Mouse (Mus musculus) stomach, postnatal 0 days (tissue): ENCODE measurements around the gene Cblb. TPM values are rescaled to one million over a fixed set of nuclear protein-coding genes. Genes with fewer than 3 reads are reported as not detected.

Source experiments
- ATAC-seq: fragments of 200-750 bp; cut with Nextera tagmentation; 2 replicates; pipeline ENCODE4 v1.8.0; 2017; ENCODE audit not compliant: low FRiP score, low TSS enrichment
- DNase-seq: peaks from one replicate; pipeline ENCODE4 v3.0.0-alpha.2; 2016; ENCODE audit warnings: low spot score
- H3K27ac ChIP-seq: fragments of 300-500 bp; sonication (generic); replicated peaks from 2 replicates; pipeline ENCODE4 v1.5.1; 2014; ENCODE audit warnings: mild to moderate bottlenecking, control low read depth
- H3K27me3 ChIP-seq: fragments of 300-500 bp; sonication (generic); 2 replicates; pipeline ENCODE4 v1.6.1; 2014; ENCODE audit warnings: low read length; ENCODE audit not compliant: control insufficient read depth, insufficient read depth
- H3K36me3 ChIP-seq: fragments of 300-500 bp; sonication (generic); 2 replicates; pipeline ENCODE4 v1.6.1; 2014; ENCODE audit warnings: low read length, mixed read lengths; ENCODE audit not compliant: control insufficient read depth, insufficient read depth
- H3K4me1 ChIP-seq: fragments of 300-500 bp; sonication (generic); replicated peaks from 2 replicates; pipeline ENCODE4 v1.6.1; 2014; ENCODE audit warnings: antibody characterized with exemption; ENCODE audit not compliant: control insufficient read depth, insufficient read depth
- H3K4me2 ChIP-seq: fragments of 300-500 bp; sonication (generic); replicated peaks from 2 replicates; pipeline ENCODE4 v1.6.1; 2014; ENCODE audit warnings: low read depth, mild to moderate bottlenecking, control low read depth, moderate library complexity
- H3K4me3 ChIP-seq: fragments of 300-500 bp; sonication (generic); 2 replicates; pipeline ENCODE4 v1.5.1; 2014; ENCODE audit warnings: low read depth, low read length, control low read depth
- H3K9ac ChIP-seq: fragments of 300-500 bp; sonication (generic); 2 replicates; pipeline ENCODE4 v1.6.1; 2014; ENCODE audit warnings: mild to moderate bottlenecking, low read length, control low read depth, mixed read lengths
- H3K9me3 ChIP-seq: fragments of 300-500 bp; sonication (generic); 2 replicates; pipeline ENCODE4 v1.6.1; 2016; ENCODE audit warnings: low read length; ENCODE audit not compliant: control insufficient read depth
- CTCF ChIP-seq: IDR thresholded peaks from 2 replicates; pipeline ENCODE4 v1.5.1; 2016; ENCODE audit warnings: antibody characterized with exemption, low read depth, mild to moderate bottlenecking, moderate library complexity
- EP300 ChIP-seq: optimal IDR thresholded peaks from 2 replicates; pipeline ENCODE3; 2016; ENCODE audit warnings: antibody characterized with exemption
- WGBS: fragments of 180-500 bp; shearing (Covaris S2); extraction: QIAGEN DNeasy Blood & Tissue Kit; methylation state at CpG from one replicate; pipeline ENCODE4 v1.1.7; 2014; 5-methylcytosine and 5-hydroxymethylcytosine counted together
- polyA plus RNA-seq: library from polyadenylated mRNA; unstranded; fragments of >200 nt; fragmentation: Nextera tagmentation; extraction: Ambion mirVana; gene quantifications from 2 replicates; pipeline ENCODE4 v1.2.1, GENCODE M21; 2015

Gene Cblb
- polyA plus RNA-seq, 1 experiment from 2014 or later: 4.0 TPM

GRCm38 (mm10) chr16:52051106-52051505 is 20.1 kb downstream of the Cblb start:
- DNase-seq: no peak
- WGBS: 93% methylated on average over 8 of the region's 8 CpGs
- TF ChIP-seq EP300 (no peak), CTCF (no peak)
- Histone ChIP-seq H3K9me3 (no peaks in the 10 kb centered on the region), H3K4me2 (no peak overlapping the region), H3K9ac (no peak overlapping the region), H3K4me1 (no peaks in the 10 kb centered on the region; the same call in 1 of the 2 replicates), H3K4me3 (no peak overlapping the region), H3K27ac (no peak overlapping the region), H3K36me3 (peaks cover 12% of the 10 kb centered on the region; the same call in 1 of the 2 replicates), H3K27me3 (no peaks in the 10 kb centered on the region)
- ATAC-seq: no peak

- no peak for TF ChIP-seq CTCF
- H3K36me3 ChIP-seq: peaks cover 7% of the 10 kb centered on the region; the same call in 1 of the 2 replicates
- no peak overlapping the region for H3K27ac ChIP-seq
- H3K9me3 ChIP-seq: no peaks in the 10 kb centered on the region
- H3K4me2 ChIP-seq: no peak overlapping the region
- no peak overlapping the region for H3K9ac ChIP-seq
- ATAC-seq (no peak), DNase-seq (no peak)
- no peaks in the 10 kb centered on the region; the same call in 1 of the 2 replicates for H3K4me1 ChIP-seq
- 71% methylated on average over 5 of the region's 5 CpGs for WGBS
- no peaks in the 10 kb centered on the region for H3K27me3 ChIP-seq
- no peak overlapping the region for H3K4me3 ChIP-seq
These were observed 21.7 kb downstream of the Cblb start for GRCm38 (mm10) chr16:52052734-52053133.

GRCm38 (mm10) chr16:52055236-52055635 is 24.2 kb downstream of the Cblb start:
- H3K9me3 ChIP-seq: no peaks in the 10 kb centered on the region
- no peaks in the 10 kb centered on the region for H3K36me3 ChIP-seq
- no peak overlapping the region for H3K27ac ChIP-seq
- no peaks in the 10 kb centered on the region for H3K27me3 ChIP-seq
- H3K9ac ChIP-seq: no peak overlapping the region
- no peak overlapping the region for H3K4me2 ChIP-seq
- no peak for DNase-seq
- WGBS: 66% methylated on average over 3 of the region's 3 CpGs
- ATAC-seq: no peak
- TF ChIP-seq CTCF (no peak), EP300 (no peak)
- H3K4me3 ChIP-seq: no peak overlapping the region
- H3K4me1 ChIP-seq: peaks cover 2% of the 10 kb centered on the region

DNA sequence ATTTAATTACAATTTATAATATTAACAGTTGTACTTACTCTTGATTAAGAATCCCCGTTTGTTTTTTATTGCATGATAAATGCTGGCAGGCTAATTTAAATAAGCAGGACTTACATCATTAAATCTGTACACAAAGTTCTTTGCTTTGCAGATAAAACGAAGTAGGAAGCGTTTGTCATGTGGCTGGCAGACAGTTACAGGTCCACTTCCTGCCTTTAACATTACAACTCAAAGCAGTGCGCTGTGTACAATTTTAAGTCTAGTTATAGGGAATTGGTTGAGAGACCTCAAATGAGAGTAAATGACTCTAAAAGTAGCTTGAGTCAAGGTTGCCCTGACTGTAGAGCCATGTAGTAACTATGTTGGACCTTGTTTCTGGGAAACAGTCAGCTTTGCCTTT is 25.1 kb downstream of the Cblb start:
- no peak for DNase-seq
- no peak overlapping the region for H3K9ac ChIP-seq
- H3K27me3 ChIP-seq: no peaks in the 10 kb centered on the region
- no peak overlapping the region for H3K4me2 ChIP-seq
- H3K36me3 ChIP-seq: no peaks in the 10 kb centered on the region
- no peak for ATAC-seq
- peaks cover 6% of the 10 kb centered on the region for H3K4me1 ChIP-seq
- no peak overlapping the region for H3K27ac ChIP-seq
- no peaks in the 10 kb centered on the region for H3K9me3 ChIP-seq
- TF ChIP-seq EP300 (no peak), CTCF (no peak)
- H3K4me3 ChIP-seq: no peak overlapping the region
- WGBS: 51% methylated on average over 4 of the region's 4 CpGs

DNA sequence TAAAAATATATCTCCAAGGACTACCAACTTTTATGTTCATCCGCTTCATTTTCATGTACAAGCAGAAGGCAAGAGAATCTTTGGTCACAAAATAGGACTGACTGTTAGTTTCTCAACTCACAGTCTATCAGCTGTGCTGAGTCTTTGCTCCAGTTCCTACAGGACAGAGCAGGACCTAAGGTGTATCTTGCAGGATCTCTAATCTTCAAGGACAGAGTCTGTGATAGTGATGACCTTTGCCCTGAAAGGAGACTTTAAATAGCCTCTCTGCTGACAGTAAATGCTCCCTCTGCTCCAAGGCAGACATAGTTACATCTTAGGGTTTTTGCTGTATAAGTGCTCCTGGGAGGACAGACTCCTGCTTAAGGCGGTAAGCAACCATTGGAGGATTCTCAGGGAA is 26.3 kb downstream of the Cblb start:
- DNase-seq (no peak), ATAC-seq (no peak)
- WGBS: 89% methylated on average over 2 of the region's 2 CpGs
- Histone ChIP-seq H3K4me2 (no peak overlapping the region), H3K4me1 (peaks cover 13% of the 10 kb centered on the region), H3K9me3 (no peaks in the 10 kb centered on the region), H3K27ac (no peak overlapping the region), H3K9ac (no peak overlapping the region), H3K4me3 (no peak overlapping the region), H3K27me3 (no peaks in the 10 kb centered on the region), H3K36me3 (no peaks in the 10 kb centered on the region)
- no peak for TF ChIP-seq CTCF
- TF ChIP-seq EP300: no peak

- H3K4me2 ChIP-seq: no peak overlapping the region
- H3K27ac ChIP-seq: no peak overlapping the region
- H3K4me1 ChIP-seq: peaks cover 13% of the 10 kb centered on the region
- H3K9ac ChIP-seq: no peak overlapping the region
- no peak overlapping the region for H3K4me3 ChIP-seq
- no peaks in the 10 kb centered on the region for H3K27me3 ChIP-seq
- no peaks in the 10 kb centered on the region for H3K9me3 ChIP-seq
- H3K36me3 ChIP-seq: no peaks in the 10 kb centered on the region
- DNase-seq (no peak), ATAC-seq (no peak)
- whole genome bisulfite sequencing: 72% methylated on average over 4 of the region's 4 CpGs
- TF ChIP-seq EP300: no peak
- no peak for TF ChIP-seq CTCF
These were observed 28.5 kb downstream of the Cblb start for GRCm38 (mm10) chr16:52059535-52059934.
